Mouse (Mus musculus): ENCODE measurements around the gene Grip2. TPM values are rescaled to one million over a fixed set of nuclear protein-coding genes. Genes with fewer than 3 reads are reported as not detected.

Gene Grip2
- polyA plus RNA-seq, 1 experiment from 2014 or later: 0.20 TPM

Other genes starting within 250 kb of the Grip2 start
- gene Slc6a6, start 143.2 kb downstream of the Grip2 start, polyA plus RNA-seq (2014; fragmentation: Nextera tagmentation; extraction: Ambion mirVana): 51.7 and 95.1 TPM in 2 replicates
- gene Ccdc174, start 50.8 kb upstream of the Grip2 start, polyA plus RNA-seq (2014; fragmentation: Nextera tagmentation; extraction: Ambion mirVana): 33.4 and 40.5 TPM in 2 replicates
- gene 4930590J08Rik, start 75.6 kb upstream of the Grip2 start, polyA plus RNA-seq (2014; fragmentation: Nextera tagmentation; extraction: Ambion mirVana): 0.23 and 0.69 TPM in 2 replicates
- gene Fgd5, start 151.6 kb upstream of the Grip2 start, polyA plus RNA-seq (2014; fragmentation: Nextera tagmentation; extraction: Ambion mirVana): 9.7 and 14.0 TPM in 2 replicates

Data from kidney, embryonic 14.5 days (tissue).